Mouse (Mus musculus): Measurements from ENCODE around the gene Slc25a21. TPM values are rescaled to one million over a fixed set of nuclear protein-coding genes. Genes with fewer than 3 reads are reported as not detected.

The Slc25a21 gene
- total RNA-seq, 2 experiments from 2014 or later = 0.32 to 1.1 TPM

- DNase-seq (ENCODE audit: extremely low spot score in 1 of 2, low spot score in 2 of 2) = no peak
- intact Hi-C loops (cut with DNase I) = no loop called here
- no peak overlapping the region for H3K27ac ChIP-seq
- H3K4me3 ChIP-seq = no peak overlapping the region
- no peak for TF ChIP-seq CTCF (IDR thresholded peaks at IDR 0.05)
Measured at GRCm38 (mm10) chr12:56781196-56781595, 416.1 kb downstream of the Slc25a21 start.

- H3K4me3 ChIP-seq = no peak overlapping the region
- intact Hi-C loops (cut with DNase I) = no loop called here
- no peak overlapping the region for H3K27ac ChIP-seq
- no peak for DNase-seq (ENCODE audit: extremely low spot score in 1 of 2, low spot score in 2 of 2)
- TF ChIP-seq CTCF (IDR thresholded peaks at IDR 0.05) = no peak
Measured at GRCm38 (mm10) chr12:56779621-56780020, 417.7 kb downstream of the Slc25a21 start.

- Histone ChIP-seq H3K27ac (no peak overlapping the region), H3K4me3 (no peak overlapping the region)
- TF ChIP-seq CTCF (IDR thresholded peaks at IDR 0.05) = no peak
- no peak for DNase-seq (ENCODE audit: extremely low spot score in 1 of 2, low spot score in 2 of 2)
- intact Hi-C loops (cut with DNase I) = no loop called here
Measured at GRCm38 (mm10) chr12:56773941-56774340, 423.3 kb downstream of the Slc25a21 start.

GRCm38 (mm10) chr12:56769421-56769820, 427.9 kb downstream of the Slc25a21 start:
- Histone ChIP-seq H3K27ac (no peak overlapping the region), H3K4me3 (no peak overlapping the region)
- no peak for DNase-seq (ENCODE audit: extremely low spot score in 1 of 2, low spot score in 2 of 2)
- no peak for TF ChIP-seq CTCF (IDR thresholded peaks at IDR 0.05)
- intact Hi-C loops (cut with DNase I) = no loop called here

GRCm38 (mm10) chr12:56767474-56767873, 429.8 kb downstream of the Slc25a21 start:
- intact Hi-C loops (cut with DNase I) = no loop called here
- no peak for TF ChIP-seq CTCF (IDR thresholded peaks at IDR 0.05)

GRCm38 (mm10) chr12:56737104-56737503, 460.2 kb downstream of the Slc25a21 start:
- intact Hi-C loops (cut with DNase I) = no loop called here
- DNase-seq (ENCODE audit: extremely low spot score in 1 of 2, low spot score in 2 of 2) = no peak
- H3K27ac ChIP-seq = no peak overlapping the region
- H3K4me3 ChIP-seq = no peak overlapping the region
- no peak for TF ChIP-seq CTCF (IDR thresholded peaks at IDR 0.05)

More at GRCm38 (mm10) chr12:56767474-56767873, 429.8 kb downstream of the Slc25a21 start:
- no peak for DNase-seq (ENCODE audit: extremely low spot score in 1 of 2, low spot score in 2 of 2)
- Histone ChIP-seq H3K27ac (no peak overlapping the region), H3K4me3 (no peak overlapping the region)

GRCm38 (mm10) chr12:56727631-56728030, 469.6 kb downstream of the Slc25a21 start:
- Histone ChIP-seq H3K4me3 (no peak overlapping the region), H3K27ac (no peak overlapping the region)
- TF ChIP-seq CTCF (IDR thresholded peaks at IDR 0.05) = no peak
- intact Hi-C loops (cut with DNase I) = no loop called here
- DNase-seq (ENCODE audit: extremely low spot score in 1 of 2, low spot score in 2 of 2) = no peak

- no peak overlapping the region for H3K4me3 ChIP-seq
- no peak overlapping the region for H3K27ac ChIP-seq
- intact Hi-C loops (cut with DNase I) = no loop called here
- no peak for TF ChIP-seq CTCF (IDR thresholded peaks at IDR 0.05)
- no peak for DNase-seq (ENCODE audit: extremely low spot score in 1 of 2, low spot score in 2 of 2)
Measured at GRCm38 (mm10) chr12:56718707-56719051, 478.6 kb downstream of the Slc25a21 start.

- TF ChIP-seq CTCF (IDR thresholded peaks at IDR 0.05) = no peak
- no peak overlapping the region for H3K27ac ChIP-seq
- intact Hi-C loops (cut with DNase I) = no loop called here
- H3K4me3 ChIP-seq = no peak overlapping the region
- DNase-seq (ENCODE audit: extremely low spot score in 1 of 2, low spot score in 2 of 2) = no peak
Measured at GRCm38 (mm10) chr12:56717971-56718706, 479.1 kb downstream of the Slc25a21 start.

GRCm38 (mm10) chr12:56701004-56701403, 496.3 kb downstream of the Slc25a21 start:
- no peak overlapping the region for H3K27ac ChIP-seq
- intact Hi-C loops (cut with DNase I) = no loop called here
- DNase-seq (ENCODE audit: extremely low spot score in 1 of 2, low spot score in 2 of 2) = no peak
- TF ChIP-seq CTCF (IDR thresholded peaks at IDR 0.05) = no peak
- no peak overlapping the region for H3K4me3 ChIP-seq

- no peak for DNase-seq (ENCODE audit: extremely low spot score in 1 of 2, low spot score in 2 of 2)
- Histone ChIP-seq H3K4me3 (no peak overlapping the region), H3K27ac (no peak overlapping the region)
- TF ChIP-seq CTCF (IDR thresholded peaks at IDR 0.05) = no peak
- intact Hi-C loops (cut with DNase I) = loop anchor here (5.0 kb wide), 2 partner anchors 163 to 287 kb away; partner anchors contain the start of gene Nkx2-1
Measured at GRCm38 (mm10) chr12:56699915-56700900, 497.1 kb downstream of the Slc25a21 start.

- H3K27ac ChIP-seq = no peak overlapping the region
- intact Hi-C loops (cut with DNase I) = loop anchor here (5.0 kb wide), 2 partner anchors 162 to 288 kb away; partner anchors contain the start of gene Nkx2-1
Measured at GRCm38 (mm10) chr12:56699351-56699750, 497.9 kb downstream of the Slc25a21 start.

More at GRCm38 (mm10) chr12:56699351-56699750, 497.9 kb downstream of the Slc25a21 start:
- TF ChIP-seq CTCF (IDR thresholded peaks at IDR 0.05) = no peak
- no peak for DNase-seq (ENCODE audit: extremely low spot score in 1 of 2, low spot score in 2 of 2)
- H3K4me3 ChIP-seq = no peak overlapping the region

Data from left cerebral cortex, adult 2 months (tissue).